Mouse (Mus musculus): ENCODE results near the gene Adra2c. TPM values are rescaled to one million over a fixed set of nuclear protein-coding genes. Genes with fewer than 3 reads are reported as not detected.

Gene Adra2c
- polyA plus RNA-seq, 1 experiment from 2014 or later: 0.71 TPM

DNA sequence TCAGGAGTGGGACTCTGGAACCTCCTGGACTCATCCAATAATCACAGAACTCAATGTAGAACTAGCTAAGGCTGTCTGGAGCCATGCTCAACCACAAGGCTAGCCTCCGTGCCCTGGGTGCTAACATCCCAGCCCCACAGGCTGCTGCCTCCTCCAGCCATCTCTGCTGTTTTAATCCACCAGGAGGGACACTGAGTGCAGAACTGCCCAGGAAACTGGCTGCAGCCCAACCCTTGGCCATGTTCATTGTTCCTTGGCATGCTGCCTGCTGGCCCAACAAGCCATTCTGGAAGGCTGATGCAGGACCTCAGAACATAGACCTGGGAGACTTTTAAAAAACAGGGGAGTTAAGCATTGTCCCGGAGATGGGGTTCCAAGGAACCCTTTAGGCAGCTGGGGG lies 42.5 kb downstream of the Adra2c start:
- no peak overlapping the region for H3K9ac ChIP-seq (replicated peaks; ENCODE audit: low read depth, low read length)
- no peaks in the 10 kb centered on the region for H3K4me1 ChIP-seq (replicated peaks; ENCODE audit: control insufficient read depth, insufficient read depth, low read length)
- no peaks in the 10 kb centered on the region for H3K27me3 ChIP-seq (replicated peaks; ENCODE audit: control insufficient read depth, insufficient read depth, low read length)
- no peaks in the 10 kb centered on the region for H3K9me3 ChIP-seq (ENCODE audit: control insufficient read depth, low read length)
- no peak overlapping the region for H3K4me2 ChIP-seq (ENCODE audit: low read length)
- H3K36me3 ChIP-seq (ENCODE audit: control insufficient read depth, insufficient read depth): no peaks in the 10 kb centered on the region
- H3K27ac ChIP-seq (ENCODE audit: low read length): no peak overlapping the region
- ATAC-seq: no peak
- WGBS: 58% methylated on average over 2 of the region's 2 CpGs
- H3K4me3 ChIP-seq (replicated peaks; ENCODE audit: low read length): no peak overlapping the region

DNA sequence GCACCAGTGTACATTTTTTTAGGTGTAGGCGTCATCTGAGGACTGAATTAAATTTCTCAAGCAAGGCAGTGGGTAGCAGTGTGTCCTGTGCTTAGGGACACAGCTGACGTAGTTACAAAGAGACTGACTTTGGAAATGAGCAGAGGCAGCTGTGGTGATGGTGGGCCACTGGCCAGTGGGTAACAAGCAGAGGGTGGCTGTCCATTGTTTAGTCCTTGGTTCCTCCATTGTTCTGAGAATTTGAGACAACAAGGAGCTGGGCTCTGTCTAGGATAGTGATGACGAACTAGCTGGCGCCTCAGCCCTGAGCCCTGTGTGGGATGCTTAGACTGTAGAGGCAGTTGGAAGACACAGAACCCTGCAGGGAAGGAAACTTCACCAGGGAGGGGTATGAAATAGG lies 52.7 kb downstream of the Adra2c start:
- H3K27me3 ChIP-seq (replicated peaks; ENCODE audit: control insufficient read depth, insufficient read depth, low read length): no peaks in the 10 kb centered on the region
- 49% methylated on average over 4 of the region's 4 CpGs for WGBS
- no peaks in the 10 kb centered on the region for H3K9me3 ChIP-seq (ENCODE audit: control insufficient read depth, low read length)
- H3K9ac ChIP-seq (replicated peaks; ENCODE audit: low read depth, low read length): no peak overlapping the region
- no peaks in the 10 kb centered on the region for H3K36me3 ChIP-seq (ENCODE audit: control insufficient read depth, insufficient read depth)
- no peak overlapping the region for H3K27ac ChIP-seq (ENCODE audit: low read length)
- no peak overlapping the region for H3K4me2 ChIP-seq (ENCODE audit: low read length)
- no peak for ATAC-seq
- no peak overlapping the region for H3K4me3 ChIP-seq (replicated peaks; ENCODE audit: low read length)
- H3K4me1 ChIP-seq (replicated peaks; ENCODE audit: control insufficient read depth, insufficient read depth, low read length): peaks cover 14% of the 10 kb centered on the region

Other genes with a start within 250 kb of the Adra2c start
- gene Hgfac, start 236.8 kb upstream of the Adra2c start, polyA plus RNA-seq (2015; fragmentation: Nextera tagmentation; extraction: Ambion mirVana): 0.55 and 0.56 TPM in 2 replicates
- gene Dok7, start 221.6 kb upstream of the Adra2c start, polyA plus RNA-seq (2015; fragmentation: Nextera tagmentation; extraction: Ambion mirVana): 7.0 and 7.8 TPM in 2 replicates
- gene Lrpap1, start 172.6 kb upstream of the Adra2c start, polyA plus RNA-seq (2015; fragmentation: Nextera tagmentation; extraction: Ambion mirVana): 151 and 155 TPM in 2 replicates
- not detected in 2 replicates for gene Hmx1, start 110.8 kb downstream of the Adra2c start, polyA plus RNA-seq (2015; fragmentation: Nextera tagmentation; extraction: Ambion mirVana)
- 1.2 and 1.7 TPM in 2 replicates for gene Cpz, start 247.4 kb downstream of the Adra2c start, polyA plus RNA-seq (2015; fragmentation: Nextera tagmentation; extraction: Ambion mirVana)